Comparison of ENCODE assay signal across 18 mouse cellular contexts in the genomic region with DNA sequence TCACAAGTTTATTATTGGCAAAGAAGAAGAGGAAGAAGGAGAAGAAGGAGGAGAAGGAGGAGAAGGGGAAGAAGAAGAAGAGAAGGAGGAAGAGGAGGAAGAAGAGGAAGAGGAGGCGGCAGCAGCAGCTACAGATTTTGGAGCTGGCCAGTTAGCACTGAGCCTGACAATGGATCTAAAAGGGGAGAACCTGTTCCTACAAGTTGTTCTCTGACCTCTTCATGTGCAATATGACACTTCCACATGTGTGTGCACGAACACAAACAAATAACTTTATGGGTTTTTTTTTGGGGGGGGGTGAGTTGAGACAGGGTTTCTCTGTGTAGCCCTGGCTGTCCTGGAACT. TPM values are rescaled to one million over a fixed set of nuclear protein-coding genes. Genes with fewer than 3 reads are reported as not detected.
DNase-seq lines count a peak whose midpoint lies in the region; TF ChIP-seq lines count a peak whose summit lies in the region.
"Had no signal": no experiment of that assay in that cellular context is flagged by ENCODE, and none has a peak within 500 bp of the region (broad histone marks: within the 10 kb centered on the region; RNA-seq: fewer than 3 reads in every experiment).

No protein-coding gene starts in this region.

- DNase-seq in 3T3-L1 (ENCODE audit: low read depth, low spot score) (peak; percentile 89), adipocyte (ENCODE audit: low spot score) (peak; percentile 91)
- DNase-seq in kidney, adult 2 months: no peak
- no peak for DNase-seq in urinary bladder, postnatal 36 days (ENCODE audit: low spot score in 2 of 2)
- DNase-seq: adrenal gland, adult 2 months; adrenal gland, adult 8-10 months; adrenal gland, postnatal 10 days; adrenal gland, postnatal 14 days; adrenal gland, postnatal 25 days; adrenal gland, postnatal 36 days; B cell, adult 2 months; cerebellum, adult 11 months; cerebellum, adult 11-12 months; cerebellum, adult 18-20 months; cerebellum, adult 2 months; cerebellum, adult 8-10 months had no signal

- no peaks in the 10 kb centered on the region for H3K4me1 ChIP-seq in kidney, adult 2 months (ENCODE audit: control insufficient read depth, insufficient read depth, low read length)

- H3K27ac ChIP-seq in kidney, adult 2 months (ENCODE audit: insufficient read depth, low read depth, low read length): no peak overlapping the region

- H3K4me3 ChIP-seq in kidney, adult 2 months (ENCODE audit: insufficient read depth, low read depth, low read length): no peak overlapping the region

- no peaks in the 10 kb centered on the region for H3K36me3 ChIP-seq in kidney, adult 2 months (ENCODE audit: control insufficient read depth, insufficient read depth, low read length)
- H3K36me3 ChIP-seq: G1E had no signal

- WGBS in kidney, adult 2 months: 73% methylated on average over 2 of the region's 2 CpGs

- TF ChIP-seq CTCF in kidney, adult 2 months (conservative IDR thresholded peaks at IDR 0.05; ENCODE audit: insufficient read depth, insufficient read length, low read depth, low read length): no peak

- TF ChIP-seq POLR2A in kidney, adult 2 months (IDR thresholded peaks at IDR 0.05; ENCODE audit: low read depth, low read length): no peak

- H3K27me3 ChIP-seq in kidney, adult 2 months (replicated peaks; ENCODE audit: control insufficient read depth, insufficient read depth, low read length): no peaks in the 10 kb centered on the region
- H3K27me3 ChIP-seq: CH12.LX had no signal

RNA-seq across cellular contexts. Expression of a gene that starts 5.2 kb away (rescaled TPM):
- polyA plus RNA-seq in kidney, adult 2 months (2012; rRNA removed): 26.9 and 30.1 TPM in 2 replicates

Comparison
In these comparisons a context has a peak if more than half of its experiments do, and no peak if none do; other contexts are left out.
1. DNase-seq: peak in 3T3-L1 (single experiment) and adipocyte (single experiment); none in kidney, adult 2 months (single experiment) and urinary bladder, postnatal 36 days (0 of 2).